Mouse (Mus musculus): ENCODE results near the gene Angptl2. TPM values are rescaled to one million over a fixed set of nuclear protein-coding genes. Genes with fewer than 3 reads are reported as not detected.
"Not testable (repeated sequence)": the region's sequence is repeated elsewhere in the genome, so short reads cannot be mapped to it uniquely, and the experiment has no call there.

The Angptl2 gene
- total RNA-seq, 2 experiments from 2014 or later: 64.2 to 68.7 TPM

- DNase-seq: no peak
Measured at GRCm38 (mm10) chr2:33200368-33201068, 15.4 kb upstream of the Angptl2 start.

- peak; percentile 62 for DNase-seq
Measured at GRCm38 (mm10) chr2:33203284-33203683, 12.6 kb upstream of the Angptl2 start.

- no peak for DNase-seq
Measured at GRCm38 (mm10) chr2:33204980-33205379, 10.9 kb upstream of the Angptl2 start.

GRCm38 (mm10) chr2:33205939-33206525 lies 9.8 kb upstream of the Angptl2 start:
- no peak for DNase-seq

- DNase-seq: no peak
Measured at GRCm38 (mm10) chr2:33207069-33207468, 8.8 kb upstream of the Angptl2 start.

- DNase-seq: no peak
Measured at GRCm38 (mm10) chr2:33208134-33208533, 7.7 kb upstream of the Angptl2 start.

- DNase-seq: no peak
Measured at GRCm38 (mm10) chr2:33210841-33211240, 5.0 kb upstream of the Angptl2 start.

- DNase-seq: not testable (repeated sequence)
Measured at GRCm38 (mm10) chr2:33211263-33211662, 4.6 kb upstream of the Angptl2 start.

- DNase-seq: no peak
Measured at GRCm38 (mm10) chr2:33215177-33215699, 631 bp upstream of the Angptl2 start.

- DNase-seq: no peak
Measured at GRCm38 (mm10) chr2:33216645-33217424, 966 bp downstream of the Angptl2 start.

- no peak for DNase-seq
Measured at GRCm38 (mm10) chr2:33217425-33217794, 1.5 kb downstream of the Angptl2 start.

GRCm38 (mm10) chr2:33218903-33219625 lies 3.2 kb downstream of the Angptl2 start:
- DNase-seq: no peak

GRCm38 (mm10) chr2:33219637-33220036 lies 3.8 kb downstream of the Angptl2 start:
- DNase-seq: no peak

GRCm38 (mm10) chr2:33220246-33220645 lies 4.4 kb downstream of the Angptl2 start:
- peak; percentile 70 for DNase-seq

- peak; percentile 47 for DNase-seq
Measured at GRCm38 (mm10) chr2:33220674-33221338, 4.9 kb downstream of the Angptl2 start.

GRCm38 (mm10) chr2:33221339-33221900 lies 5.6 kb downstream of the Angptl2 start:
- DNase-seq: no peak

- no peak for DNase-seq
Measured at GRCm38 (mm10) chr2:33222480-33222879, 6.6 kb downstream of the Angptl2 start.

GRCm38 (mm10) chr2:33223656-33224358 lies 7.9 kb downstream of the Angptl2 start:
- no peak for DNase-seq

- DNase-seq: no peak
Measured at GRCm38 (mm10) chr2:33225921-33226320, 10.1 kb downstream of the Angptl2 start.

GRCm38 (mm10) chr2:33228077-33228476 lies 12.2 kb downstream of the Angptl2 start:
- DNase-seq: no peak

- no peak for DNase-seq
Measured at GRCm38 (mm10) chr2:33228551-33228950, 12.7 kb downstream of the Angptl2 start.
